Mouse (Mus musculus) hindbrain, postnatal 0 days (tissue): ENCODE measurements around the gene Lenep. TPM values are rescaled to one million over a fixed set of nuclear protein-coding genes. Genes with fewer than 3 reads are reported as not detected.
A peak's percentile ranks its signal among the peaks of the same experiment; 100 is the strongest.
"Not testable (repeated sequence)": the region's sequence is repeated elsewhere in the genome, so short reads cannot be mapped to it uniquely, and the experiment has no call there.

Experiments used
- ATAC-seq: fragments of 200-750 bp; cut with Nextera tagmentation; 2 replicates; pipeline ENCODE4 v1.8.0; 2017; ENCODE audit warnings: mild to moderate bottlenecking, moderate TSS enrichment, moderate library complexity
- DNase-seq: peaks from one replicate; pipeline ENCODE4 v3.0.0-alpha.2; 2015; ENCODE audit warnings: low spot score
- H3K27ac ChIP-seq: fragments of 300-500 bp; sonication (generic); 2 replicates; pipeline ENCODE4 v1.5.1; 2014; ENCODE audit warnings: mild to moderate bottlenecking
- H3K27me3 ChIP-seq: fragments of 300-500 bp; sonication (generic); 2 replicates; pipeline ENCODE4 v1.6.1; 2014; ENCODE audit warnings: low read length, mixed read lengths; ENCODE audit not compliant: insufficient read depth
- H3K36me3 ChIP-seq: fragments of 300-500 bp; sonication (generic); 2 replicates; pipeline ENCODE4 v1.6.1; 2014; ENCODE audit warnings: low read length, mixed read lengths; ENCODE audit not compliant: insufficient read depth
- H3K4me1 ChIP-seq: fragments of 300-500 bp; sonication (generic); 2 replicates; pipeline ENCODE4 v1.6.1; 2014; ENCODE audit warnings: antibody characterized with exemption, low read length, mixed read lengths; ENCODE audit not compliant: insufficient read depth
- H3K4me2 ChIP-seq: fragments of 300-500 bp; sonication (generic); 2 replicates; pipeline ENCODE4 v1.6.1; 2014; ENCODE audit warnings: low read depth, mild to moderate bottlenecking, low read length, moderate library complexity, mixed read lengths
- H3K4me3 ChIP-seq: fragments of 300-500 bp; sonication (generic); 2 replicates; pipeline ENCODE4 v1.5.1; 2014; ENCODE audit warnings: low read length
- H3K9ac ChIP-seq: fragments of 300-500 bp; sonication (generic); replicated peaks from 2 replicates; pipeline ENCODE4 v1.6.1; 2014; ENCODE audit warnings: mild to moderate bottlenecking, low read length, moderate library complexity, mixed read lengths
- H3K9me3 ChIP-seq: fragments of 300-500 bp; sonication (generic); 2 replicates; pipeline ENCODE4 v1.6.1; 2016; ENCODE audit warnings: low read length, mixed read lengths
- CTCF ChIP-seq: IDR thresholded peaks from 2 replicates; pipeline ENCODE4 v1.5.1; 2016; ENCODE audit warnings: antibody characterized with exemption, control low read depth, low read depth
- WGBS: fragments of 180-500 bp; shearing (Covaris S2); extraction: QIAGEN DNeasy Blood & Tissue Kit; methylation state at CpG from one replicate; pipeline ENCODE4 v1.1.7; 2014; 5-methylcytosine and 5-hydroxymethylcytosine counted together
- polyA plus RNA-seq: library from polyadenylated mRNA; unstranded; fragments of >200 nt; fragmentation: Nextera tagmentation; extraction: Ambion mirVana; gene quantifications from 2 replicates; pipeline ENCODE4 v1.2.1, GENCODE M21; 2015
- total RNA-seq: library from RNA; depleted of rRNA; stranded (reverse); fragments of >200 nt; gene quantifications from 2 replicates; pipeline ENCODE4 v1.2.3, GENCODE M21; 2014

The Lenep gene
- total and polyA plus RNA-seq, 2 experiments from 2014 or later, result not detected

DNA sequence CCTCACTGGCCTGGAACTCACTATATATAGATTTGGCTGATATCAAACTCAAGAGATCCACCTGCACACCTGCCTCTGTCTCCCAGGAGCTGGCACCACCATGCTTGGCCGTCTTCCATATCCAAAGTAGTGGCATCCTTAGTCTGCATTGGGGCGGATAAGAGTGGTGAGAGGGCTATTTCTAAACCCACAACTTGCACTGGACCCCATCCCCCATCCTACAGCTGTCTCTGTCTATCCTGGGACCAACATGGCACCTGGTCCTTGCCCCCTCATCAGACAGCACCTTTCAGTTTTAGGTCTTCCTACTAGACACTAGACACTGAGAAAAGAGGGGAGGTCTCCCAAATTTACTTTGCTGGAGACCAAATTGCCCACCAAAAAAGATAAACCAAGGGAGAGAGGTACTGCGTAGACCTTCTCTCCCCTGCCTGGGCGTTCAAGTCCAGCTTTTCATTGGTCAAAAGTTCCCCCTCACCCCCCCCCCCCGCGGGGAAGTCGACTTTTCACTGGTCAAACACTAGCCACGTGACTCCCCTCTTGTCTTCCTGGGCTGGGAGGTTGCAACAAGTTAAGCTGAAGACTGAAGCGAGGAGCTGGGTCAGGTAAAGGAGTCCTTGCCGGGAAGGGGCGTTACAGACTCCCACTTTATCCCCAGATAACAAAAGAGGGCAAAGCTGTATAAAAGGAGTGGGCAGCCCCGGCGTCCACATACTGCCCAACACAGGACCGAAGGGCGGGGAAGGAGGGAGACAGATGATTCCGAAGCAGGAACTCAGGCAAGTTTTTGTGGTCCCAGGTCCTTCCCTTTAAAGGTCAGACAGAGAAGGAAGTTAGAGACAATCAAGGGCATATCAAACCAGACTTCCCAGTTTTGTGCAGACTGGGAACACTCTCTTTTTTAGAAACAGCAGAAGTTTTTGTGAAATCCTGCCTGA lies 33.9 kb upstream of the Lenep start, which contains the start of gene Pbxip1:
Gene Pbxip1 (plus strand): TSS at position 531 of the 938 bp plus-strand sequence.
- peak within 1 kb of the TSS; percentile 29 for H3K4me3 ChIP-seq
- TF ChIP-seq CTCF, result no peak
- DNase-seq (peak; percentile 60), ATAC-seq (peak; percentile 73)
- H3K27ac ChIP-seq, result peak within 1 kb of the TSS; percentile 66
- WGBS, result 4% methylated on average over 16 of the region's 16 CpGs
- peak within 1 kb of the TSS; percentile 18 for H3K9ac ChIP-seq
- H3K9me3 ChIP-seq, result no peaks in the 10 kb centered on the region
- H3K36me3 ChIP-seq, result peaks cover 28% of the 10 kb centered on the region
- H3K4me1 ChIP-seq, result peaks cover 9% of the 10 kb centered on the region
- no peaks in the 10 kb centered on the region for H3K27me3 ChIP-seq
- peak within 1 kb of the TSS; percentile 52 for H3K4me2 ChIP-seq

DNA sequence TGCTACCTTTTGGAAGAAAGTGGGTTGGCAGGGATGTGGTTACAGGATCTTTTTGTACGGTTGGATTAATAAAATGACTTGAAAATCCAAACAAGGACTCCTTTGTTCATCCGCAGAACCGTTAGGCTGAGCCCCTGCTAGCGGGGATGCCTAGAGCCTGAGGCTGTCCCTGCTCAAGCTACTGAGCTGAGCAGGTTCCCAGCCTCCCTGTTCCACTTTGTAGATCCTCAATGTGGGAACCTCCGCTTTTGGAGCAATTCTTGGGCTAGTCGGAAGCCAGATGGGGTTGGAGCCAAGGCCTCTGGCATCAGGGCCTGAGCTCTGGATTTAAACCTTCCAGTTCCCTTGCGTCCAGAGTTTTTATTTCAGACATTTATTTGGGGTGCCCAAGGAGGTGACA lies 32.4 kb upstream of the Lenep start:
- no peak for TF ChIP-seq CTCF
- H3K36me3 ChIP-seq, result peaks cover 28% of the 10 kb centered on the region
- no peak for ATAC-seq
- no peak overlapping the region; the same call in 1 of the 2 replicates for H3K27ac ChIP-seq
- H3K4me1 ChIP-seq, result peaks cover 15% of the 10 kb centered on the region
- H3K4me2 ChIP-seq, result no peak overlapping the region
- H3K9me3 ChIP-seq, result no peaks in the 10 kb centered on the region
- DNase-seq, result no peak
- no peak overlapping the region for H3K9ac ChIP-seq
- WGBS, result 57% methylated on average over 7 of the region's 7 CpGs
- no peak overlapping the region for H3K4me3 ChIP-seq
- no peaks in the 10 kb centered on the region for H3K27me3 ChIP-seq

DNA sequence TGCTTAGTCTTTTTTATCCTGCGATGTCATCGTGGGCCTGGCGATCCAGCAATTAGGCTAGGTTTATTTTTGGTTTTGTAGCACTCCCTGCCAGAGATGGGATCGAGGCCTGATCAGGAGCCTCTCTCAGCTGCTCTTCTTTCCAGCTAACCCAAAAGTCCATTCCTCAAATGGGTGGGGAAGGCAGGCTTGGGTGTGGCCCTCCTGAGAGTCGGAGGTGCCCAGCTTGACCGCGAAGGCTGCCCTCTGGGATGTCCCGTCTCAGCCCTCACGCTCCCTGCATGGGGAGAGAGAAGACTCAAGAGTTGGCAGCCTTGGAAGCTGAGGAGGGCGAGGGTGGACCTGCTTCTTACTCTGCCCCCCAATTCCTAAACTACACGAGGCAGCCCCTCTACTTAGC lies 31.9 kb upstream of the Lenep start:
- peaks cover 15% of the 10 kb centered on the region for H3K4me1 ChIP-seq
- ATAC-seq, result no peak
- no peak overlapping the region for H3K4me2 ChIP-seq
- no peak overlapping the region for H3K4me3 ChIP-seq
- peaks cover 28% of the 10 kb centered on the region for H3K36me3 ChIP-seq
- no peak for TF ChIP-seq CTCF
- no peak for DNase-seq
- H3K27me3 ChIP-seq, result no peaks in the 10 kb centered on the region
- H3K9ac ChIP-seq, result no peak overlapping the region
- H3K27ac ChIP-seq, result no peak overlapping the region
- WGBS, result 77% methylated on average over 11 of the region's 11 CpGs
- H3K9me3 ChIP-seq, result no peaks in the 10 kb centered on the region

DNA sequence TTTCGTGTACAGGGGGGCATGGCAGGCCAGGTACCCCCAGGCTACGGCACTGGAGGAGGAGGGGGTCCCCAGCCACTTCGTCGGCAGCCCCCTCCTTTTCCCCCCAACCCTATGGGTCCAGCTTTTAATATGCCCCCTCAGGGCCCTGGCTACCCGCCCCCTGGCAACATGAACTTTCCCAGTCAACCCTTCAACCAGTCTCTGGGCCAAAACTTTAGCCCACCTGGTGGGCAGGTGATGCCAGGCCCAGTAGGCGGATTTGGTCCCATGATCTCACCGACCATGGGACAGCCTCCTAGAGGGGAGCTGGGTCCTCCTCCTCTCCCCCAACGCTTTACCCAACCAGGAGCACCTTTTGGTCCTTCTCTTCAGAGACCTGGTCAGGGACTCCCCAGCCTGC lies 30.0 kb upstream of the Lenep start:
- Histone ChIP-seq H3K4me3 (no peak overlapping the region), H3K36me3 (peaks cover 28% of the 10 kb centered on the region), H3K27ac (no peak overlapping the region), H3K9ac (no peak overlapping the region), H3K27me3 (no peaks in the 10 kb centered on the region), H3K4me2 (no peak overlapping the region), H3K4me1 (peaks cover 15% of the 10 kb centered on the region), H3K9me3 (no peaks in the 10 kb centered on the region)
- TF ChIP-seq CTCF, result no peak
- DNase-seq (no peak), ATAC-seq (no peak)
- WGBS, result 89% methylated on average over 8 of the region's 8 CpGs

DNA sequence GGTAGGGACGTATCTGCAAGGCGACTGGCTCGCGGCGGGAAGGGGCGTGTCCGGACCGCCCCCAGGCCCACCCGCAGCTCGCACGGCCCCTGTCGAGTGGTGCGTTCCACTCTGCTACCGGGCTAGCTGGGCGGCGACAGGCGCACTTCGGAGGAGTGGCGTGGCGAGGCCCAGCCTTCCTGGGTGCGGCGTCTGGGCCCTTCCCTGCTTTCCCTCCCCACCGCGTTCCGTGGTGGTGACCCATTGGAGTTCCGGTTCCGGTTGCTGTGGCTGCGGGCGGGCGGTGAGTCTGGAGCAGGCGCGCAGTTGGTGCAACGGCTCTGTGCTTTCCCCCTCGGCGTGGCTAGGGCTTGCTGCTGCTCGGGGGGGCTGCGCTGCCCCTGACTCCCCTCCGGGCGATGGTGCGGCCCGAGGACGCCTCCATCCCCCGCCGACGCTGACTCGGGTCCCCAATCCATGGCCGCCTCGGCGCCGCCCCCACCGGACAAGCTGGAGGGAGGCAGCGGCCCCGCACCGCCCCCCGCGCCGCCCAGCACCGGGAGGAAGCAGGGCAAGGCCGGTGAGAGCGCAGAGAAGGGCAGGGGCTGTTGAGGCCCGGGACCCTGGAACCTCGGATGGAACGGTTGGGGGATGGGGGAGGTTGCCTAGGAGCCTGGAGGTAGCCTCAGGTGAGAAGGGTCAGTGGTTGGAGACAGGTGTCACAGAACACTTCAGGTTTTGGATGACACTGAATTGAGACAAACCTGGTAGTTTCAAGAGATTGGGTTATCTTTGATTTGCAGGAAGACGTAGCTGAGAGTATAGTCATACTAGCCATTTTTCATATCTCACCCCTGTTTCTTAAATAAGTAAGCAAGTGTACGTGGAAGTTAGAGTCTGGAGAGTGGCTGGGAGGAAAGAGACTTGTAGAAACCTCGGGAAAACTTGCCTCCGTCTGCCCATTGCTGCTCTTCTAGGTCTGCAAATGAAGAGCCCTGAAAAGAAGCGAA lies 27.9 kb upstream of the Lenep start, which contains the start of gene Pygo2:
Gene Pygo2 (plus strand): TSS at position 44 of the 989 bp plus-strand sequence.
- Histone ChIP-seq H3K9ac (peak within 1 kb of the TSS; percentile 96), H3K4me1 (peaks cover 9% of the 10 kb centered on the region), H3K9me3 (no peaks in the 10 kb centered on the region), H3K27ac (peak within 1 kb of the TSS; percentile 90), H3K4me2 (peak within 1 kb of the TSS; percentile 82), H3K36me3 (peaks cover 36% of the 10 kb centered on the region), H3K4me3 (peak within 1 kb of the TSS; percentile 80), H3K27me3 (no peaks in the 10 kb centered on the region)
- DNase-seq, result peak; percentile 97
- TF ChIP-seq CTCF, result no peak
- WGBS, result 2% methylated on average over 67 of the region's 68 CpGs
- peak; percentile 99 for ATAC-seq

DNA sequence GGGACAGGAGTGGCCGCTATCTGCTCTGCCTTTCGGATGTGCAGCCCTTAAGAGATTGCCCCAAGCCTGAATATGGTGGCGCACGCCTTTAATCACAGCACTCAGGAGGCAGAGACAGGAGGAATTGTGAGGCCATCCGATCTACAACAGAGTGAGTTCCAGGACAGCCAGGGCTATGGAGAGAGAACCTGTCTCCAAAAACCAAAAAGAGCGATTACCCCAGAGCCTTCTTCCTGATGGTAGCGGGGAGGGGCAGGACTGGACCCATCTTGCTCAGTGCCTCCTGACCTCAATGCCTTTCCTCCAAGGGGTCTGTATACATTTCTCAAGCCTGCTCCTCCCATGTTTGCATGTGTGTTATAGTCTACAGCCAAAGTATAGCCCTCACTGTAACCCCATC lies 26.4 kb upstream of the Lenep start:
- WGBS, result 91% methylated on average over 7 of the region's 7 CpGs
- H3K4me3 ChIP-seq, H3K4me2 ChIP-seq, H3K4me1 ChIP-seq, ATAC-seq, DNase-seq, H3K27me3 ChIP-seq, H3K27ac ChIP-seq, H3K9me3 ChIP-seq, H3K9ac ChIP-seq: not testable (repeated sequence)
- H3K36me3 ChIP-seq, result peaks cover 25% of the 10 kb centered on the region; the same call in 1 of the 2 replicates
